Mouse (Mus musculus) heart, embryonic 10.5 days (tissue): ENCODE data around the gene Sppl2a. TPM values are rescaled to one million over a fixed set of nuclear protein-coding genes. Genes with fewer than 3 reads are reported as not detected.
"Not testable (repeated sequence)": the region's sequence is repeated elsewhere in the genome, so short reads cannot be mapped to it uniquely, and the experiment has no call there.

Experiments used
- DNase-seq: peaks from one replicate; pipeline ENCODE4 v3.0.0-alpha.2; 2017; ENCODE audit warnings: low spot score
- H3K27ac ChIP-seq: fragments of 300-500 bp; sonication (generic); 2 replicates; pipeline ENCODE4 v1.5.1; 2016; ENCODE audit warnings: mild to moderate bottlenecking
- H3K27me3 ChIP-seq: fragments of 300-500 bp; sonication (generic); 2 replicates; pipeline ENCODE4 v1.6.1; 2016; ENCODE audit warnings: mild to moderate bottlenecking; ENCODE audit not compliant: poor library complexity, insufficient read depth, severe bottlenecking
- H3K36me3 ChIP-seq: fragments of 300-500 bp; sonication (generic); 2 replicates; pipeline ENCODE4 v1.6.1; 2016; ENCODE audit warnings: mild to moderate bottlenecking, moderate library complexity
- H3K4me1 ChIP-seq: fragments of 300-500 bp; sonication (generic); 2 replicates; pipeline ENCODE4 v1.6.1; 2016; ENCODE audit warnings: mild to moderate bottlenecking
- H3K4me3 ChIP-seq: fragments of 300-500 bp; sonication (generic); 2 replicates; pipeline ENCODE4 v1.5.1; 2016; ENCODE audit warnings: mild to moderate bottlenecking, moderate library complexity
- H3K9me3 ChIP-seq: fragments of 300-500 bp; sonication (generic); 2 replicates; pipeline ENCODE4 v1.6.1; 2016; ENCODE audit warnings: mild to moderate bottlenecking, moderate library complexity
- WGBS: fragments of 180-500 bp; shearing (Covaris S2); methylation state at CpG from one replicate; pipeline ENCODE4 v1.1.7; 2016; 5-methylcytosine and 5-hydroxymethylcytosine counted together
- polyA plus RNA-seq: library from polyadenylated mRNA; unstranded; fragments of >200 nt; fragmentation: Nextera tagmentation; extraction: Ambion mirVana; gene quantifications from 2 replicates; pipeline ENCODE4 v1.2.1, GENCODE M21; 2016

The Sppl2a gene
- polyA plus RNA-seq, 1 experiment from 2014 or later = 28.6 TPM

- no peak overlapping the region for H3K27ac ChIP-seq
Observed at GRCm38 (mm10) chr2:126887141-126887540, 45.9 kb downstream of the Sppl2a start.

GRCm38 (mm10) chr2:126885871-126886270 lies 47.2 kb downstream of the Sppl2a start:
- H3K9me3 ChIP-seq = no peaks in the 10 kb centered on the region
- no peaks in the 10 kb centered on the region for H3K27me3 ChIP-seq
- DNase-seq = no peak
- no peaks in the 10 kb centered on the region for H3K36me3 ChIP-seq
- H3K4me1 ChIP-seq = peaks cover 19% of the 10 kb centered on the region; the same call in 1 of the 2 replicates
- H3K4me3 ChIP-seq = no peak overlapping the region
- peak overlapping the region; percentile 36 for H3K27ac ChIP-seq
- WGBS = 23% methylated on average over 2 of the region's 2 CpGs

More at GRCm38 (mm10) chr2:126887141-126887540, 45.9 kb downstream of the Sppl2a start:
- Histone ChIP-seq H3K4me3 (no peak overlapping the region), H3K9me3 (no peaks in the 10 kb centered on the region), H3K27me3 (no peaks in the 10 kb centered on the region), H3K4me1 (peaks cover 19% of the 10 kb centered on the region; the same call in 1 of the 2 replicates), H3K36me3 (no peaks in the 10 kb centered on the region)
- WGBS = 31% methylated on average over 3 of the region's 3 CpGs
- DNase-seq = no peak

DNA sequence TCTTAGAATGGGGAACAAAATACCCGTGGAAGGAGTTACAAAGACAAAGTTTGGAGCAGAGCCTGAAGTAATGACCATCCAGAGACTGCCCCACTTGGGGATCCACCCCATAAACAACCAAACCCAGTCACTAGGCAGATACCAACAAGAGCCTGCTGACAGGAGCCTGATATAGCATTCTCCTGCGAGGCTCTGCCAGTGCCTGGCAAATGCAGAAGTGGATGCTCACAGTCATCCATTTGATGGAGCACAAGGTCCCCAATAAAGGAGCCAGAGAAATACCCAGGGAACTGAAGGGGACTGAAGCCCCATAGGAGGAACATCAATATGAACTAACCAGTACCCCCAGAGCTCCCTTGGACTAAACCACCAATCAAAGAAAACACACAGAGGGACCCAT lies 50.3 kb downstream of the Sppl2a start:
- H3K27ac ChIP-seq = not testable (repeated sequence)

GRCm38 (mm10) chr2:126877991-126878390 lies 55.0 kb downstream of the Sppl2a start:
- no peaks in the 10 kb centered on the region for H3K27me3 ChIP-seq
- H3K27ac ChIP-seq = no peak overlapping the region
- H3K9me3 ChIP-seq = no peaks in the 10 kb centered on the region
- WGBS = 87% methylated on average over 1 of the region's 1 CpGs
- DNase-seq = no peak
- H3K4me3 ChIP-seq = no peak overlapping the region
- no peaks in the 10 kb centered on the region for H3K36me3 ChIP-seq
- peaks cover 11% of the 10 kb centered on the region for H3K4me1 ChIP-seq

More for the DNA sequence above, 50.3 kb downstream of the Sppl2a start:
- not testable (repeated sequence) for DNase-seq, H3K4me3 ChIP-seq, H3K9me3 ChIP-seq, H3K27me3 ChIP-seq, H3K36me3 ChIP-seq
- peaks cover 23% of the 10 kb centered on the region; the same call in 1 of the 2 replicates for H3K4me1 ChIP-seq
- WGBS = 27% methylated on average over 2 of the region's 2 CpGs

DNA sequence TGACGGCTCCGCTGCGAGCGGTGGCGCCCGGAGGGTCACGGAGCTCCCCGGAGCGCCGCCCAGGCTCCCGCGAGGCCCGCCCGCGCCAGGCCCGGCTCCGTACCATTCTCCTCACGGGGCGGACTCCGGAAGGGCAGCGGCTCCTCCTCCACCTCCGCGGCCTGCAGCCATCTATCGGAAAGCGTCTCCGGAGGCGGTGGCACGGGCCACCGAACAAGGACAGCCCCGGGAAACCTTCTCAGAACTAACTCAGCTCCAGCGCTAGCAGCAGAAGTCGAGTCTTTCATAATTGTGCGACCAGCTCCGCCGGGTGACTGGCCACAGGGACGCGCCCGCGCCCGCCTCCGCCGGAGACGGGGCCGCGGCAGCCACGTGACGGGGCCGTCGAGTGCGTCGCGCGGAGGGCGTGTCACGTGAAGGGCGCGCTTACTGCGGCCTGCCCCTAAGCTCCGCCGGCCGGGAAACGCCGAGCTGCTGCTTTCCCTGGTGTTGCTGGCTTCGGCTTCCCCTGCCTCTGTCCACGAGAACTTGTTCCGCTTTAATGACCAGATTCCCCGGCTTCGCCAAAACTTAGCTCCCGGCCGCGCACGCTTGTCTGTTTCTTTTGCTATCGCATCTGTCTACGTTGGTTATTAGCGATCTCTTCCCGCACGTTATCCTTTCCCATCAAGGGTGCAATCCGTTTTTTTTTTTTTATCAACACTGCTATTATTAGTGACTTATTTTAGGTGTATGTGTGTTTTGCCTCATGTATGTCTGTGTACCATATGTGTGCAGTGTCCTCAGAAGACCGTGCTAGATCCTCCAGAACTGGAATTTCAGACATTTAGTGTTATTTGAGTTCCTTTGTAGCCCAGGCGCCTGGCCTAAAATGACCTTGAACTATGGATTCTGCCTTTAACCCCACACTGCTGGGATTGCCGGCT lies 56.9 kb downstream of the Sppl2a start, which contains the start of gene Trpm7:
Gene Trpm7, minus strand, starts transcription at position 360 of the 926 bp plus-strand sequence.
- Histone ChIP-seq H3K4me3 (peak within 1 kb of the TSS; percentile 98), H3K4me1 (peaks cover 8% of the 10 kb centered on the region), H3K27ac (peak within 1 kb of the TSS; percentile 99), H3K9me3 (no peaks in the 10 kb centered on the region), H3K36me3 (no peaks in the 10 kb centered on the region), H3K27me3 (no peaks in the 10 kb centered on the region)
- WGBS = under 1% methylated on average over 81 of the region's 81 CpGs
- peak; percentile 95 for DNase-seq

GRCm38 (mm10) chr2:126875516-126875835 lies 57.6 kb downstream of the Sppl2a start:
- WGBS = under 1% methylated on average over 18 of the region's 18 CpGs

GRCm38 (mm10) chr2:126874809-126875515 lies 58.1 kb downstream of the Sppl2a start:
- peaks cover 8% of the 10 kb centered on the region for H3K4me1 ChIP-seq
- no peaks in the 10 kb centered on the region for H3K36me3 ChIP-seq
- H3K27ac ChIP-seq = peak overlapping the region; percentile 99
- no peak for DNase-seq
- H3K4me3 ChIP-seq = peak overlapping the region; percentile 98
- 23% methylated on average over 13 of the region's 13 CpGs for WGBS
- no peaks in the 10 kb centered on the region for H3K9me3 ChIP-seq
- no peaks in the 10 kb centered on the region for H3K27me3 ChIP-seq

More at GRCm38 (mm10) chr2:126875516-126875835, 57.6 kb downstream of the Sppl2a start:
- no peaks in the 10 kb centered on the region for H3K36me3 ChIP-seq
- DNase-seq = no peak
- H3K4me1 ChIP-seq = peaks cover 3% of the 10 kb centered on the region
- H3K4me3 ChIP-seq = peak overlapping the region; percentile 98
- H3K27ac ChIP-seq = peak overlapping the region; percentile 99
- H3K9me3 ChIP-seq = no peaks in the 10 kb centered on the region
- no peaks in the 10 kb centered on the region for H3K27me3 ChIP-seq

GRCm38 (mm10) chr2:126866301-126866700 lies 66.7 kb downstream of the Sppl2a start:
- no peak for DNase-seq
- Histone ChIP-seq H3K27ac (no peak overlapping the region), H3K27me3 (no peaks in the 10 kb centered on the region), H3K4me1 (peaks cover 14% of the 10 kb centered on the region), H3K4me3 (no peak overlapping the region), H3K36me3 (peaks cover 3% of the 10 kb centered on the region; the same call in 1 of the 2 replicates), H3K9me3 (no peaks in the 10 kb centered on the region)
- 79% methylated on average over 1 of the region's 1 CpGs for WGBS

GRCm38 (mm10) chr2:126865501-126866199 lies 67.4 kb downstream of the Sppl2a start:
- Histone ChIP-seq H3K27ac (no peak overlapping the region), H3K4me1 (peaks cover 14% of the 10 kb centered on the region), H3K9me3 (no peaks in the 10 kb centered on the region), H3K4me3 (no peak overlapping the region), H3K36me3 (peaks cover 3% of the 10 kb centered on the region; the same call in 1 of the 2 replicates), H3K27me3 (no peaks in the 10 kb centered on the region)
- WGBS = 91% methylated on average over 10 of the region's 10 CpGs
- no peak for DNase-seq

DNA sequence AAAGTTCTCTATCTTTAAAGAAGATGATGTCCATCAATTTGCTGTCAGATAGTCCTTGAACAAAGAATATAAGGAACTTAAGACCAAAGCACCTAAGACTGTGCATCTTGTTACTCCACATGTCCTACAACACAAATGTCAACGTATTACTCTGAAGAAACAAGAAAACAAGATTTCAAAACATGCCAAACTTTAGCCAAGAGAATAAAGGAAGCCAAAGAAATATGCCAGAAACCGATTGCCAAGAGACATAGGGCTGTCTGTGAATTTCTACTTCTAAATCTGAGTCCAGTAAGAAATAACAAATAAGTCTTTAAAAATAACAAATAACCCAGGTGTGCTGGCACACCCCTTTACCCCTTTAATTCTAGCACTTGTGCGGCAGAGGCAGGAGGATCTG lies 68.0 kb downstream of the Sppl2a start:
- no peak for DNase-seq
- H3K27ac ChIP-seq = no peak overlapping the region
- H3K36me3 ChIP-seq = peaks cover 3% of the 10 kb centered on the region; the same call in 1 of the 2 replicates
- peaks cover 10% of the 10 kb centered on the region for H3K4me1 ChIP-seq
- no peak overlapping the region for H3K4me3 ChIP-seq
- WGBS = 93% methylated on average over 3 of the region's 3 CpGs
- no peaks in the 10 kb centered on the region for H3K9me3 ChIP-seq
- H3K27me3 ChIP-seq = no peaks in the 10 kb centered on the region

DNA sequence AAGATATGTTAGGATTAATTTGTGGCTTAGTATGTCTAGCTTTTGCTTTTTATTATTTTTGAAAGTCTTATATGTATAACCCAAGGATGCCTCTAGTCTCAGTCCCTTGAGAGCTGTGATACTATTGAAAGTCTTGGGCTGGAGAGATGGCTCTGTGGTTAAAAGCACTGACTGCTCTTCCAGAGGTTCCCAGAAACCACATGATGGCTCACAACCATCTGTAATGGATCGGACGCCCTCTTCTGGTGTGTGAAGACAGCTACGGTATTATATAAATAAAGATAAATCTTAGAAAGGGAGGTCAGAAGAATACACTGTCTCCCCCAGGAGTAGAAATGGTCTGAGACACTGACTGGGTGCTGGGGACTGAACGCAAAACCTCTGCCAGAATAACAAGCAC lies 88.3 kb downstream of the Sppl2a start:
- no peak overlapping the region for H3K4me3 ChIP-seq
- no peaks in the 10 kb centered on the region for H3K4me1 ChIP-seq
- no peaks in the 10 kb centered on the region for H3K27me3 ChIP-seq
- H3K9me3 ChIP-seq = no peaks in the 10 kb centered on the region
- 90% methylated on average over 4 of the region's 4 CpGs for WGBS
- H3K27ac ChIP-seq = no peak overlapping the region
- peaks cover 78% of the 10 kb centered on the region for H3K36me3 ChIP-seq
- no peak for DNase-seq
